Mouse (Mus musculus): ENCODE results near the gene Shmt1.
A peak's percentile ranks its signal among the peaks of the same experiment; 100 is the strongest.

Gene Shmt1

GRCm38 (mm10) chr11:60790472-60790871, 21.0 kb downstream of the Shmt1 start:
- DNase-seq: no peak

GRCm38 (mm10) chr11:60787595-60787994, 23.9 kb downstream of the Shmt1 start:
- DNase-seq: no peak

GRCm38 (mm10) chr11:60784179-60784922, 27.2 kb downstream of the Shmt1 start:
- no peak for DNase-seq

- no peak for DNase-seq
Observed at GRCm38 (mm10) chr11:60779673-60780189, 31.8 kb downstream of the Shmt1 start.

- no peak for DNase-seq
Observed at GRCm38 (mm10) chr11:60777801-60778370, 33.6 kb downstream of the Shmt1 start.

- DNase-seq: peak; percentile 88 to 89
Observed at GRCm38 (mm10) chr11:60776829-60777740, 34.4 kb downstream of the Shmt1 start, which contains the start of the genes Top3a and Smcr8. Gene Top3a (minus strand): TSS chr11:60777365. Gene Smcr8 (plus strand): TSS chr11:60777524.

GRCm38 (mm10) chr11:60776107-60776828, 35.2 kb downstream of the Shmt1 start:
- DNase-seq: no peak

- no peak for DNase-seq
Observed at GRCm38 (mm10) chr11:60775578-60775977, 35.9 kb downstream of the Shmt1 start.

GRCm38 (mm10) chr11:60774841-60775240, 36.7 kb downstream of the Shmt1 start:
- DNase-seq: no peak

- DNase-seq: no peak
Observed at GRCm38 (mm10) chr11:60774158-60774689, 37.3 kb downstream of the Shmt1 start.

GRCm38 (mm10) chr11:60772161-60772560, 39.4 kb downstream of the Shmt1 start:
- DNase-seq: no peak

GRCm38 (mm10) chr11:60770776-60771175, 40.7 kb downstream of the Shmt1 start:
- DNase-seq: no peak

GRCm38 (mm10) chr11:60769322-60769721, 42.2 kb downstream of the Shmt1 start:
- DNase-seq: no peak

- DNase-seq: no peak
Observed at GRCm38 (mm10) chr11:60766969-60767368, 44.5 kb downstream of the Shmt1 start.

GRCm38 (mm10) chr11:60761681-60762080, 49.8 kb downstream of the Shmt1 start:
- DNase-seq: no peak

- DNase-seq: no peak
Observed at GRCm38 (mm10) chr11:60755570-60755969, 55.9 kb downstream of the Shmt1 start.

GRCm38 (mm10) chr11:60740321-60740720, 71.2 kb downstream of the Shmt1 start:
- no peak for DNase-seq
